Mouse (Mus musculus) liver, embryonic 14.5 days (tissue): Measurements from ENCODE around the gene Gm10065.

ENCODE experiments used
- CTCF ChIP-seq: IDR thresholded peaks from 2 replicates; pipeline ENCODE4 v1.5.1; 2016; ENCODE audit warnings: antibody characterized with exemption, low read depth, control low read depth
- EP300 ChIP-seq: IDR thresholded peaks from 2 replicates; pipeline ENCODE4 v1.6.1; 2016; ENCODE audit warnings: antibody characterized with exemption, low read depth

DNA sequence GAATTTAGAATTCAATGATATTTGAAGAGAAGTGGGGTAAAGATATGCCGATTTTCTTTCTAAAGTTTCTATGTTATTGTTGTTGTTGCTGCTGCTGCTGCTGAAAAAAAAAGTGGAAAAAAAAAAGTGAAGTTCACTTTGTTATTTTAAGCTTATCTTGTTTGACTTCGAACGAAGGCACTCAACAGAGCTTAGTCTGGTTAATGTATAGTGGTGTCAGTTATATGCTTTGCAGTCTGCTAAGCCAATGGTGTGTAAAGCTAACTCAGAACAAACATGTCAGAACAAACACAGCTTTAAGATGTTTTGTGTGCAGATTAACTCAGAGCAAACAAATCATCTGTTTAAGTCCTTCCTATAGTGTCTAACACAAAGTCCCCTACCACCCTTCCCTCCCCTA lies 25.1 kb downstream of the Gm10065 start:
- no peak for TF ChIP-seq CTCF
- no peak for TF ChIP-seq EP300
